Mouse (Mus musculus) neural tube, embryonic 12.5 days (tissue): Measurements from ENCODE around the gene Ubxn6. TPM values are rescaled to one million over a fixed set of nuclear protein-coding genes. Genes with fewer than 3 reads are reported as not detected.
"Not testable (repeated sequence)": the region's sequence is repeated elsewhere in the genome, so short reads cannot be mapped to it uniquely, and the experiment has no call there.

Experiments used
- ATAC-seq: fragments of 200-750 bp; cut with Nextera tagmentation; 2 replicates; pipeline ENCODE4 v1.8.0; 2017; ENCODE audit warnings: low read depth, mild to moderate bottlenecking, moderate TSS enrichment, moderate library complexity; ENCODE audit not compliant: low FRiP score
- H3K27ac ChIP-seq: fragments of 300-500 bp; sonication (generic); 2 replicates; pipeline ENCODE4 v1.5.1; 2016
- H3K27me3 ChIP-seq: fragments of 300-500 bp; sonication (generic); replicated peaks from 2 replicates; pipeline ENCODE4 v1.6.1; 2016; ENCODE audit warnings: mild to moderate bottlenecking
- H3K36me3 ChIP-seq: fragments of 300-500 bp; sonication (generic); 2 replicates; pipeline ENCODE4 v1.6.1; 2016; ENCODE audit warnings: mild to moderate bottlenecking
- H3K4me1 ChIP-seq: fragments of 300-500 bp; sonication (generic); 2 replicates; pipeline ENCODE4 v1.6.1; 2016
- H3K4me2 ChIP-seq: fragments of 300-500 bp; sonication (generic); replicated peaks from 2 replicates; pipeline ENCODE4 v1.6.1; 2016; ENCODE audit warnings: mild to moderate bottlenecking
- H3K4me3 ChIP-seq: fragments of 300-500 bp; sonication (generic); 2 replicates; pipeline ENCODE4 v1.5.1; 2016
- H3K9ac ChIP-seq: fragments of 300-500 bp; sonication (generic); 2 replicates; pipeline ENCODE4 v1.6.1; 2016; ENCODE audit warnings: mild to moderate bottlenecking
- H3K9me3 ChIP-seq: fragments of 300-500 bp; sonication (generic); 2 replicates; pipeline ENCODE4 v1.6.1; 2016; ENCODE audit warnings: mild to moderate bottlenecking
- WGBS: fragments of 180-500 bp; shearing (Covaris S2); methylation state at CpG from one replicate; pipeline ENCODE4 v1.1.7; 2016; 5-methylcytosine and 5-hydroxymethylcytosine counted together
- polyA plus RNA-seq: library from polyadenylated mRNA; unstranded; fragments of >200 nt; fragmentation: Nextera tagmentation; extraction: Ambion mirVana; gene quantifications from 2 replicates; pipeline ENCODE4 v1.2.1, GENCODE M21; 2016

The Ubxn6 gene
- polyA plus RNA-seq, 1 experiment from 2014 or later: 61.0 TPM

- no peak overlapping the region for H3K4me2 ChIP-seq
- H3K4me1 ChIP-seq: no peaks in the 10 kb centered on the region
- ATAC-seq: no peak
- peaks cover 92% of the 10 kb centered on the region for H3K36me3 ChIP-seq
- H3K9ac ChIP-seq: no peak overlapping the region
- no peak overlapping the region for H3K27ac ChIP-seq
- H3K27me3 ChIP-seq: no peaks in the 10 kb centered on the region
- 95% methylated on average over 8 of the region's 8 CpGs for WGBS
- H3K4me3 ChIP-seq: no peak overlapping the region
- H3K9me3 ChIP-seq: no peaks in the 10 kb centered on the region
Observed at GRCm38 (mm10) chr17:56098180-56098579, 23.4 kb upstream of the Ubxn6 start.

GRCm38 (mm10) chr17:56096883-56097282, 22.1 kb upstream of the Ubxn6 start:
- 92% methylated on average over 12 of the region's 12 CpGs for WGBS
- H3K4me2 ChIP-seq: no peak overlapping the region
- ATAC-seq: no peak
- H3K9me3 ChIP-seq: no peaks in the 10 kb centered on the region
- no peaks in the 10 kb centered on the region for H3K27me3 ChIP-seq
- H3K4me3 ChIP-seq: no peak overlapping the region
- no peak overlapping the region for H3K9ac ChIP-seq
- peaks cover 86% of the 10 kb centered on the region for H3K36me3 ChIP-seq
- no peak overlapping the region for H3K27ac ChIP-seq
- no peaks in the 10 kb centered on the region for H3K4me1 ChIP-seq

GRCm38 (mm10) chr17:56092794-56093193, 18.0 kb upstream of the Ubxn6 start:
- H3K36me3 ChIP-seq: peaks cover 69% of the 10 kb centered on the region

GRCm38 (mm10) chr17:56092312-56092711, 17.5 kb upstream of the Ubxn6 start:
- no peak for ATAC-seq

More at GRCm38 (mm10) chr17:56092794-56093193, 18.0 kb upstream of the Ubxn6 start:
- Histone ChIP-seq H3K9ac (no peak overlapping the region), H3K27me3 (no peaks in the 10 kb centered on the region), H3K4me2 (no peak overlapping the region), H3K27ac (no peak overlapping the region), H3K9me3 (no peaks in the 10 kb centered on the region), H3K4me3 (no peak overlapping the region), H3K4me1 (no peaks in the 10 kb centered on the region)
- 94% methylated on average over 1 of the region's 1 CpGs for WGBS
- no peak for ATAC-seq

GRCm38 (mm10) chr17:56080781-56081585, 6.2 kb upstream of the Ubxn6 start:
- Histone ChIP-seq H3K9ac (peak overlapping the region; percentile 88), H3K27ac (no peak overlapping the region), H3K36me3 (peaks cover 21% of the 10 kb centered on the region), H3K9me3 (no peaks in the 10 kb centered on the region), H3K4me1 (peaks cover 25% of the 10 kb centered on the region), H3K4me3 (peak overlapping the region; percentile 90), H3K27me3 (no peaks in the 10 kb centered on the region), H3K4me2 (peak overlapping the region; percentile 96)
- WGBS: 9% methylated on average over 8 of the region's 8 CpGs
- ATAC-seq: peak; percentile 25

More at GRCm38 (mm10) chr17:56092312-56092711, 17.5 kb upstream of the Ubxn6 start:
- Histone ChIP-seq H3K9me3 (no peaks in the 10 kb centered on the region), H3K4me1 (no peaks in the 10 kb centered on the region), H3K36me3 (peaks cover 64% of the 10 kb centered on the region), H3K4me3 (no peak overlapping the region), H3K4me2 (no peak overlapping the region), H3K27ac (no peak overlapping the region), H3K9ac (no peak overlapping the region), H3K27me3 (no peaks in the 10 kb centered on the region)
- 89% methylated on average over 1 of the region's 1 CpGs for WGBS

- no peak; the same call in 1 of the 2 replicates for ATAC-seq
- Histone ChIP-seq H3K4me2 (peak overlapping the region; percentile 96), H3K9ac (peak overlapping the region; percentile 88), H3K4me3 (peak overlapping the region; percentile 90), H3K36me3 (peaks cover 16% of the 10 kb centered on the region), H3K9me3 (no peaks in the 10 kb centered on the region), H3K4me1 (peaks cover 33% of the 10 kb centered on the region), H3K27ac (peak overlapping the region; percentile 57; the same call in 1 of the 2 replicates), H3K27me3 (no peaks in the 10 kb centered on the region)
- 4% methylated on average over 11 of the region's 11 CpGs for WGBS
Observed at GRCm38 (mm10) chr17:56079921-56080320, 5.1 kb upstream of the Ubxn6 start.

GRCm38 (mm10) chr17:56078880-56079795, 4.3 kb upstream of the Ubxn6 start, which contains the start of gene Hdgfl2:
Gene Hdgfl2, plus strand, starts transcription at chr17:56079634.
- Histone ChIP-seq H3K27me3 (no peaks in the 10 kb centered on the region), H3K4me2 (peak within 1 kb of the TSS; percentile 96), H3K36me3 (peaks cover 12% of the 10 kb centered on the region), H3K4me3 (peak within 1 kb of the TSS; percentile 90), H3K27ac (peak within 1 kb of the TSS; percentile 57; the same call in 1 of the 2 replicates), H3K9me3 (no peaks in the 10 kb centered on the region), H3K4me1 (peaks cover 38% of the 10 kb centered on the region), H3K9ac (peak within 1 kb of the TSS; percentile 88)
- under 1% methylated on average over 61 of the region's 61 CpGs for WGBS
- ATAC-seq: peak; percentile 93

- H3K9me3 ChIP-seq, ATAC-seq, H3K27me3 ChIP-seq, H3K27ac ChIP-seq, H3K36me3 ChIP-seq, H3K9ac ChIP-seq, H3K4me3 ChIP-seq: not testable (repeated sequence)
- whole genome bisulfite sequencing: 65% methylated on average over 9 of the region's 9 CpGs
- peak overlapping the region; percentile 96 for H3K4me2 ChIP-seq
- H3K4me1 ChIP-seq: peaks cover 44% of the 10 kb centered on the region
Observed at GRCm38 (mm10) chr17:56078361-56078760, 3.5 kb upstream of the Ubxn6 start.

GRCm38 (mm10) chr17:56077523-56077922, 2.7 kb upstream of the Ubxn6 start:
- no peaks in the 10 kb centered on the region for H3K9me3 ChIP-seq
- no peak for ATAC-seq
- H3K9ac ChIP-seq: no peak overlapping the region
- H3K27me3 ChIP-seq: no peaks in the 10 kb centered on the region
- H3K27ac ChIP-seq: no peak overlapping the region
- no peak overlapping the region for H3K4me2 ChIP-seq
- no peak overlapping the region for H3K4me3 ChIP-seq
- peaks cover 12% of the 10 kb centered on the region for H3K36me3 ChIP-seq
- 91% methylated on average over 5 of the region's 5 CpGs for WGBS
- peaks cover 44% of the 10 kb centered on the region for H3K4me1 ChIP-seq

- WGBS: 9% methylated on average over 22 of the region's 22 CpGs
- Histone ChIP-seq H3K36me3 (peaks cover 38% of the 10 kb centered on the region), H3K4me2 (peak overlapping the region; percentile 78), H3K27me3 (no peaks in the 10 kb centered on the region), H3K27ac (peak overlapping the region; percentile 82), H3K9ac (peak overlapping the region; percentile 82), H3K9me3 (no peaks in the 10 kb centered on the region), H3K4me3 (peak overlapping the region; percentile 82), H3K4me1 (peaks cover 19% of the 10 kb centered on the region)
- ATAC-seq: peak; percentile 19
Observed at GRCm38 (mm10) chr17:56074097-56074826, 566 bp downstream of the Ubxn6 start.

GRCm38 (mm10) chr17:56072243-56072642, 2.6 kb downstream of the Ubxn6 start:
- 85% methylated on average over 5 of the region's 5 CpGs for WGBS
- no peak overlapping the region for H3K27ac ChIP-seq
- ATAC-seq: no peak
- no peak overlapping the region for H3K9ac ChIP-seq
- no peak overlapping the region for H3K4me2 ChIP-seq
- H3K9me3 ChIP-seq: no peaks in the 10 kb centered on the region
- H3K4me1 ChIP-seq: peaks cover 19% of the 10 kb centered on the region
- H3K27me3 ChIP-seq: no peaks in the 10 kb centered on the region
- no peak overlapping the region for H3K4me3 ChIP-seq
- H3K36me3 ChIP-seq: peaks cover 58% of the 10 kb centered on the region
